Mouse (Mus musculus): ENCODE measurements at regions not wholly inside any gene's neighbourhood (a gene's known extent, or its start where the extent isn't known, plus 50 kb on each side); places are given as distances from the start of the nearest gene placed in this dataset.

GRCm38 (mm10) chr1:39102989-39103910 is 90.3 kb upstream of the Npas2 start:
- TF ChIP-seq GATA1 (IDR thresholded peaks at IDR 0.05; ENCODE audit: borderline replicate concordance, low read length) (no peak), FLI1 (IDR thresholded peaks at IDR 0.05; ENCODE audit: low read length) (no peak)

Data from megakaryocyte, embryonic 14.5 days (primary cell).